Mouse (Mus musculus): ENCODE data around the gene Ier2. TPM values are rescaled to one million over a fixed set of nuclear protein-coding genes. Genes with fewer than 3 reads are reported as not detected.

Ier2 gene
- 10 to 100 TPM; 10.5 to 10.8 TPM for total RNA-seq (2021)
- long read RNA-seq, experiment 1, transcript Ier2-201 (1 exons, 1,522 nt), result major isoform, 50 of 51 reads
- long read RNA-seq, experiment 1, partial matches to known transcripts, result 0 of 51 reads
- long read RNA-seq, experiment 1, other reads (novel, unspliced or antisense), result 1 of 51 reads
- long read RNA-seq, experiment 2, transcript Ier2-201 (1 exons, 1,522 nt), result major isoform, 40 of 40 reads
- long read RNA-seq, experiment 2, partial matches to known transcripts, result 0 of 40 reads
- long read RNA-seq, experiment 2, other reads (novel, unspliced or antisense), result 0 of 40 reads

GRCm38 (mm10) chr8:84662581-84663065 is at the start of gene Ier2:
Ier2 (minus strand) TSS chr8:84662852.
- intact Hi-C loops (cut with DNase I; ENCODE audit: low total_unique reads), result no loop called here
- DNase-seq, result peak; percentile 91

GRCm38 (mm10) chr8:84711933-84712758 is 49.5 kb upstream of the Ier2 start:
- intact Hi-C loops (cut with DNase I; ENCODE audit: low total_unique reads), result no loop called here
- peak; percentile 65 for DNase-seq

GRCm38 (mm10) chr8:84711312-84711711 is 48.7 kb upstream of the Ier2 start:
- intact Hi-C loops (cut with DNase I; ENCODE audit: low total_unique reads), result no loop called here
- no peak for DNase-seq

GRCm38 (mm10) chr8:84709931-84710330 is 47.3 kb upstream of the Ier2 start:
- no peak for DNase-seq
- intact Hi-C loops (cut with DNase I; ENCODE audit: low total_unique reads), result loop anchor here (2.0 kb wide), 1 partner anchor 103 kb away; no protein-coding TSS in a partner anchor

GRCm38 (mm10) chr8:84708774-84709475 is 46.3 kb upstream of the Ier2 start:
- peak; percentile 84 for DNase-seq
- intact Hi-C loops (cut with DNase I; ENCODE audit: low total_unique reads), result loop anchor here (2.0 kb wide), 1 partner anchor 104 kb away; no protein-coding TSS in a partner anchor

- intact Hi-C loops (cut with DNase I; ENCODE audit: low total_unique reads), result loop anchor here (2.0 kb wide), 1 partner anchor 105 kb away; no protein-coding TSS in a partner anchor
- DNase-seq, result peak; percentile 62
Measured at GRCm38 (mm10) chr8:84708071-84708541, 45.5 kb upstream of the Ier2 start.

- intact Hi-C loops (cut with DNase I; ENCODE audit: low total_unique reads), result no loop called here
Measured at GRCm38 (mm10) chr8:84707267-84707883, 44.7 kb upstream of the Ier2 start.

GRCm38 (mm10) chr8:84706610-84707266 is 44.1 kb upstream of the Ier2 start:
- peak; percentile 66 for DNase-seq
- intact Hi-C loops (cut with DNase I; ENCODE audit: low total_unique reads), result no loop called here

More at GRCm38 (mm10) chr8:84707267-84707883, 44.7 kb upstream of the Ier2 start:
- no peak for DNase-seq

GRCm38 (mm10) chr8:84705960-84706359 is 43.3 kb upstream of the Ier2 start:
- intact Hi-C loops (cut with DNase I; ENCODE audit: low total_unique reads), result no loop called here
- DNase-seq, result no peak

GRCm38 (mm10) chr8:84704867-84705831 is 42.5 kb upstream of the Ier2 start:
- no peak for DNase-seq
- intact Hi-C loops (cut with DNase I; ENCODE audit: low total_unique reads), result no loop called here

GRCm38 (mm10) chr8:84704356-84704755 is 41.7 kb upstream of the Ier2 start:
- intact Hi-C loops (cut with DNase I; ENCODE audit: low total_unique reads), result no loop called here
- DNase-seq, result peak; percentile 84

- intact Hi-C loops (cut with DNase I; ENCODE audit: low total_unique reads), result no loop called here
- DNase-seq, result no peak
Measured at GRCm38 (mm10) chr8:84703466-84704249, 41.0 kb upstream of the Ier2 start.

GRCm38 (mm10) chr8:84702963-84703465 is 40.4 kb upstream of the Ier2 start:
- intact Hi-C loops (cut with DNase I; ENCODE audit: low total_unique reads), result no loop called here
- DNase-seq, result no peak

GRCm38 (mm10) chr8:84702561-84702960 is 39.9 kb upstream of the Ier2 start:
- intact Hi-C loops (cut with DNase I; ENCODE audit: low total_unique reads), result no loop called here

GRCm38 (mm10) chr8:84700941-84701911 is 38.6 kb upstream of the Ier2 start, which contains the start of gene Lyl1:
Lyl1 (plus strand) TSS chr8:84701457.
- intact Hi-C loops (cut with DNase I; ENCODE audit: low total_unique reads), result no loop called here
- peak; percentile 64 for DNase-seq

More at GRCm38 (mm10) chr8:84702561-84702960, 39.9 kb upstream of the Ier2 start:
- DNase-seq, result no peak

Data from gastrocnemius, postnatal 14 days (tissue).